Mouse (Mus musculus): ENCODE results near the gene Zmynd12. TPM values are rescaled to one million over a fixed set of nuclear protein-coding genes. Genes with fewer than 3 reads are reported as not detected.

Zmynd12 gene
- total and polyA plus RNA-seq, 3 experiments: 0.74 TPM; not detected in 2

DNA sequence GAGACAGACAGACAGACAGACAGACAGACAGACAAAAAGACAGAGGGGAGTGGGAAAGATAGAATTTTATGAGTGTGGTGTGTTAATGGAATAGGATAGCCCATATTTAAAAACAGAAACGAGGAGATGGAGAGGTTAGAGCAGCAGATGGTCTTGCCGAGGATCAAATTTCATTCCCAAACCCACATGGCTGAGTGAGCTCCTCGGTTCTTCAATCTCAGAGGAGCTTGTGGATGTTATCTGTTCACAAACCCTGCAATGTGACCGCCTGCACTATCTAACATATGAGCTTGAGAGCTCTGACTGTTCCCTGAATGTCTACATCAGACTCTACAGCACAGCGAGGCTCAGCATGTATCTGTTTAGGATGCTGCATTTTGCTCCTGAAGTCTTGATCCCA, 50.5 kb downstream of the Zmynd12 start:
- 47% methylated on average over 5 of the region's 5 CpGs for WGBS
- no peaks in the 10 kb centered on the region for H3K79me2 ChIP-seq (replicated peaks; ENCODE audit: control insufficient read depth, insufficient read depth, low read length)
- H3K27me3 ChIP-seq (ENCODE audit: control insufficient read depth, insufficient read depth, low read length): no peaks in the 10 kb centered on the region
- no peak for DNase-seq
- no peak overlapping the region for H3K9ac ChIP-seq (ENCODE audit: low read depth, low read length)
- no peak for TF ChIP-seq EP300 (IDR thresholded peaks at IDR 0.05; ENCODE audit: insufficient read depth, low read depth, low read length)
- no peak for TF ChIP-seq CTCF (IDR thresholded peaks at IDR 0.05)
- no peak for TF ChIP-seq POLR2A (IDR thresholded peaks at IDR 0.05; ENCODE audit: insufficient read depth, low read depth, low read length)
- no peaks in the 10 kb centered on the region for H3K36me3 ChIP-seq (ENCODE audit: control insufficient read depth, insufficient read depth, low read length)
- H3K4me3 ChIP-seq: no peak overlapping the region
- H3K27ac ChIP-seq: no peak overlapping the region
- intact Hi-C loops (cut with DNase I): no loop called here
- H3K4me1 ChIP-seq (ENCODE audit: control insufficient read depth, insufficient read depth, low read length): no peaks in the 10 kb centered on the region

DNA sequence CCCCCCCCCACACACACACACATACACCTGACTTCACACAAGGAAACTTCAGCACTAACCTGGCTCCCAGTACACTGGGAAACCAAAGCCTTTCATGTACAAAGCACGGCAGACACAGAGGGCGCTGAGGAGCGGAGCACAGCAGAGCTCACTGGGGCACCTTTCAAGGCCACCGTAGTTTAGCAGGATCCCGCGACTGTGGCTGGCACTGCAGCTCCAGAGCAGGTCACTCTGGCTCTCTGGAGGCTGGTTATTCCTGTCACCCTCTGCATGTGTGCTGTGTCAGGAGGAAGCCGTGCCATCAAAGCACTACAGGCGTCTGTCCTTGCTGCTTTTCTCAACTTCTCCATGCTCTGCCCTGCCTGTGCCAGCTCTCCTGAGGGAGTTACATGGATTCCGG, 60.4 kb downstream of the Zmynd12 start:
- no peak overlapping the region for H3K4me3 ChIP-seq
- intact Hi-C loops (cut with DNase I): no loop called here
- H3K79me2 ChIP-seq (replicated peaks; ENCODE audit: control insufficient read depth, insufficient read depth, low read length): no peaks in the 10 kb centered on the region
- no peaks in the 10 kb centered on the region for H3K36me3 ChIP-seq (ENCODE audit: control insufficient read depth, insufficient read depth, low read length)
- DNase-seq: peak; percentile 24 to 29
- H3K27ac ChIP-seq: no peak overlapping the region
- no peak overlapping the region for H3K9ac ChIP-seq (ENCODE audit: low read depth, low read length)
- TF ChIP-seq CTCF (IDR thresholded peaks at IDR 0.05) (peak; percentile 33), EP300 (IDR thresholded peaks at IDR 0.05; ENCODE audit: insufficient read depth, low read depth, low read length) (no peak)
- WGBS: 42% methylated on average over 9 of the region's 9 CpGs
- no peaks in the 10 kb centered on the region for H3K4me1 ChIP-seq (ENCODE audit: control insufficient read depth, insufficient read depth, low read length)
- no peaks in the 10 kb centered on the region for H3K27me3 ChIP-seq (ENCODE audit: control insufficient read depth, insufficient read depth, low read length)

DNA sequence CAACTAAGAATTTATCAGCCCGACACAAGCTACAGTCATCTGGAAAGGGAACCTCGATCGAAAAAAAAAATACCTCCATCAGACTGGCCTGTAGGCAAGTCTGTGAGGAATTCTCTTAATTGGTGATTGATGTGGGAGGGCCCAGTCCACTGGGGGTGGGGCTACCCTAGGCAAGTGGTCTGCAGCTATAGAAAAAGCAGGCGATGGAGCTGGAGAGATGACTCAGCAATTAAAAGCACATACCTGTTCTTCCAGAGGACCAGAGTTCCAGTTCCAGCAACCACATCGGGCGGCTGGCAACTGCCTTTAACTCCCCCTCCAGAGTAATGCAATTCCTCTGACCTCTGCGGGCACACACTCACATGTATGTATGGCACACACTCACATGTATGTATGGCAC, 62.3 kb downstream of the Zmynd12 start:
- WGBS: 78% methylated on average over 7 of the region's 7 CpGs
- TF ChIP-seq POLR2A (IDR thresholded peaks at IDR 0.05; ENCODE audit: insufficient read depth, low read depth, low read length) (no peak), EP300 (IDR thresholded peaks at IDR 0.05; ENCODE audit: insufficient read depth, low read depth, low read length) (no peak), CTCF (IDR thresholded peaks at IDR 0.05) (no peak)
- no peak overlapping the region for H3K9ac ChIP-seq (ENCODE audit: low read depth, low read length)
- H3K27ac ChIP-seq: no peak overlapping the region
- no peaks in the 10 kb centered on the region for H3K27me3 ChIP-seq (ENCODE audit: control insufficient read depth, insufficient read depth, low read length)
- H3K4me3 ChIP-seq: no peak overlapping the region
- DNase-seq: no peak
- intact Hi-C loops (cut with DNase I): no loop called here
- no peaks in the 10 kb centered on the region for H3K36me3 ChIP-seq (ENCODE audit: control insufficient read depth, insufficient read depth, low read length)
- no peaks in the 10 kb centered on the region for H3K4me1 ChIP-seq (ENCODE audit: control insufficient read depth, insufficient read depth, low read length)
- no peaks in the 10 kb centered on the region for H3K79me2 ChIP-seq (replicated peaks; ENCODE audit: control insufficient read depth, insufficient read depth, low read length)

DNA sequence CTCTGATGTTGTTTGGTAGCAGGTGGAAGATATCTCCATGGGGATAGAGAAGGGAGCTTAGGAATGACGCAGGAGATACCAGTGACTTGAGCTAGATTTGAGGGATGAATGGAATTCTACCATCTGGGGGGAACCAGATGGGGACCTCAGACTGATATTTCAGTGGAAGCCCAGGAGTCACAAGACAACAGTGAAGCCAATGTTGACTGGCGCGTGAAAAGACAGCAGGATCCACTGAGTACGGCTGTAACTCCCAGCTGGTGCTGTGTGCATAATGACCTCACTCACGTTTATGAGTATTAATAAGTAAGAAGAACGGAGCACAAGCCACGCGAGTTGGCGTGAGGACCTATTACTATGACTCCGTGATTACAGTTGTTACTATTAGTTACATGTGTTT, 67.1 kb downstream of the Zmynd12 start:
- no peaks in the 10 kb centered on the region for H3K27me3 ChIP-seq (ENCODE audit: control insufficient read depth, insufficient read depth, low read length)
- 91% methylated on average over 10 of the region's 10 CpGs for whole genome bisulfite sequencing
- no peak overlapping the region for H3K27ac ChIP-seq
- intact Hi-C loops (cut with DNase I): no loop called here
- H3K79me2 ChIP-seq (replicated peaks; ENCODE audit: control insufficient read depth, insufficient read depth, low read length): no peaks in the 10 kb centered on the region
- no peak overlapping the region for H3K4me3 ChIP-seq
- DNase-seq: no peak
- no peaks in the 10 kb centered on the region for H3K36me3 ChIP-seq (ENCODE audit: control insufficient read depth, insufficient read depth, low read length)
- H3K4me1 ChIP-seq (ENCODE audit: control insufficient read depth, insufficient read depth, low read length): peaks cover 1% of the 10 kb centered on the region; the same call in 1 of the 2 replicates
- H3K9ac ChIP-seq (ENCODE audit: low read depth, low read length): no peak overlapping the region
- TF ChIP-seq EP300 (IDR thresholded peaks at IDR 0.05; ENCODE audit: insufficient read depth, low read depth, low read length) (no peak), POLR2A (IDR thresholded peaks at IDR 0.05; ENCODE audit: insufficient read depth, low read depth, low read length) (no peak), CTCF (IDR thresholded peaks at IDR 0.05) (no peak)

DNA sequence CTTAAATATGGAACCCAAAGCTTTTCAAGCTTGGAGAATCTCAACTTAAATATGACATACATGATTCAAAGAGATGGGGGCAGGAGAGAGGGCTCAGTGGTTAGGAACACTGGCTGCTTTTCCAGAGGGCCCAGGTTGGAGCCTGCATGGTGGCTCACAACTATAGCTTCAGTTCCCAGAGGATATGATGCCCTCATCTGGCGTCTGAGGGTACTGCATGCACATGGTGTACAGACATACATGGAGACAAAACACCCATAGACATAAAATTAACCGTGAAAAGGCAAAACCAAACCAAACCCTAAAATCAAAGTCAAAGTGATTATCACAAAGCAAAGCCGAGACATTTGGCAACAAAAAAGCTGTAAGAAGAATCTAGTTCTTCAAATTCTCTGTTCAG, 68.2 kb downstream of the Zmynd12 start:
- Histone ChIP-seq H3K36me3 (ENCODE audit: control insufficient read depth, insufficient read depth, low read length) (no peaks in the 10 kb centered on the region), H3K27ac (no peak overlapping the region), H3K4me3 (no peak overlapping the region), H3K9ac (ENCODE audit: low read depth, low read length) (no peak overlapping the region), H3K27me3 (ENCODE audit: control insufficient read depth, insufficient read depth, low read length) (no peaks in the 10 kb centered on the region), H3K79me2 (replicated peaks; ENCODE audit: control insufficient read depth, insufficient read depth, low read length) (no peaks in the 10 kb centered on the region), H3K4me1 (ENCODE audit: control insufficient read depth, insufficient read depth, low read length) (peaks cover 1% of the 10 kb centered on the region; the same call in 1 of the 2 replicates)
- intact Hi-C loops (cut with DNase I): no loop called here
- TF ChIP-seq EP300 (IDR thresholded peaks at IDR 0.05; ENCODE audit: insufficient read depth, low read depth, low read length) (no peak), POLR2A (IDR thresholded peaks at IDR 0.05; ENCODE audit: insufficient read depth, low read depth, low read length) (no peak), CTCF (IDR thresholded peaks at IDR 0.05) (peak; percentile 50)
- 78% methylated on average over 3 of the region's 3 CpGs for WGBS
- no peak for DNase-seq

DNA sequence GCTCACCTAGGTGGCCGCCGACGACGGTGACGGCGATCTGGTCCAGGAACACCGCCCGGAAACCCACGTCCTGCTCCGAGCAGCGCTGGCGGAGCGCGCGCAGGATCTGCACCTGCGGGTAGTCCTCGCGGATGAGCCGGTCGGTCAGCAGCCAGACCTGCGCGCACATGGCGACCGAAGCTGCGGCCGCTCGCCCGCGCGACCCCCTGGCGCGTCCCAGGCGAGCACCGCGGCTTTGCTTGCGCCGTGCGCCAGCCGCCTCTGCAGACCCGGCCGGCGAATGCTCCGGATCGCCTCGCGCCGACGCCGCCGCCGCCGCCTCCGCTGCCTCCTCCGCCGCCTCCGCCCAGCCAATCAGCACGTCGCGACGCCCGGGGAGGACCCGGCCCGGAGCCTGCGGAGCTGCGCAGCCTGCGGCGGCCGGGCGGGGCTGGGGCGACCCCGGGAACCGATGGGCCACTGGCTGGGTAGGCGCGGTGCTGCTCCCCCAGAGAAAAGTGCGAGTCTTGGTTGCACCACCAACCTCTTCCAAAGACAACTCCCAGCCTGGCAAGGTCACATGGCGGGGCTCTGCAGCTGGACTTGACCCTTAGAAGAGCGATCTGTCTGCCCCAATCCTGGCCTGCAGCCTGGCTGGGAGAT, 69.8 kb downstream of the Zmynd12 start, which contains the start of gene Rimkla:
Rimkla (minus strand) TSS at position 338 of the 642 bp plus-strand sequence.
- WGBS: 2% methylated on average over 77 of the region's 77 CpGs
- no peak for TF ChIP-seq POLR2A (IDR thresholded peaks at IDR 0.05; ENCODE audit: insufficient read depth, low read depth, low read length)
- TF ChIP-seq EP300 (IDR thresholded peaks at IDR 0.05; ENCODE audit: insufficient read depth, low read depth, low read length): no peak
- TF ChIP-seq CTCF (IDR thresholded peaks at IDR 0.05): no peak
- H3K4me3 ChIP-seq: peak within 1 kb of the TSS; percentile 58

More for the DNA sequence above, 69.8 kb downstream of the Zmynd12 start, which contains the start of gene Rimkla:
- H3K27ac ChIP-seq: no peak within 1 kb of the TSS; the same call in 1 of the 2 replicates
- no peaks in the 10 kb centered on the region for H3K36me3 ChIP-seq (ENCODE audit: control insufficient read depth, insufficient read depth, low read length)
- H3K27me3 ChIP-seq (ENCODE audit: control insufficient read depth, insufficient read depth, low read length): no peaks in the 10 kb centered on the region
- peak within 1 kb of the TSS; percentile 61 for H3K9ac ChIP-seq (ENCODE audit: low read depth, low read length)
- peak; percentile 74 to 78 for DNase-seq
- H3K79me2 ChIP-seq (replicated peaks; ENCODE audit: control insufficient read depth, insufficient read depth, low read length): no peaks in the 10 kb centered on the region
- intact Hi-C loops (cut with DNase I): no loop called here
- H3K4me1 ChIP-seq (ENCODE audit: control insufficient read depth, insufficient read depth, low read length): peaks cover 1% of the 10 kb centered on the region; the same call in 1 of the 2 replicates

All from heart, adult 2 months (tissue).